Mouse (Mus musculus) neural tube, embryonic 13.5 days (tissue): Measurements from ENCODE around the gene Uqcc2. TPM values are rescaled to one million over a fixed set of nuclear protein-coding genes. Genes with fewer than 3 reads are reported as not detected.

Experiments
- ATAC-seq: fragments of 200-750 bp; cut with Nextera tagmentation; 2 replicates; pipeline ENCODE4 v1.8.0; 2017; ENCODE audit warnings: low read depth, mild to moderate bottlenecking, moderate TSS enrichment, moderate library complexity
- H3K27ac ChIP-seq: fragments of 300-500 bp; sonication (generic); replicated peaks from 2 replicates; pipeline ENCODE4 v1.5.1; 2015; ENCODE audit warnings: moderate library complexity, mild to moderate bottlenecking, inconsistent platforms
- H3K27me3 ChIP-seq: fragments of 300-500 bp; sonication (generic); 2 replicates; pipeline ENCODE4 v1.6.1; 2015; ENCODE audit warnings: mild to moderate bottlenecking, inconsistent platforms
- H3K36me3 ChIP-seq: fragments of 300-500 bp; sonication (generic); 2 replicates; pipeline ENCODE4 v1.6.1; 2015; ENCODE audit warnings: mild to moderate bottlenecking, inconsistent platforms
- H3K4me1 ChIP-seq: fragments of 300-500 bp; sonication (generic); replicated peaks from 2 replicates; pipeline ENCODE4 v1.6.1; 2015; ENCODE audit warnings: inconsistent platforms
- H3K4me2 ChIP-seq: fragments of 300-500 bp; sonication (generic); 2 replicates; pipeline ENCODE4 v1.6.1; 2015; ENCODE audit warnings: inconsistent platforms, mild to moderate bottlenecking, moderate library complexity
- H3K4me3 ChIP-seq: fragments of 300-500 bp; sonication (generic); 2 replicates; pipeline ENCODE4 v1.5.1; 2015; ENCODE audit warnings: mild to moderate bottlenecking, inconsistent platforms
- H3K9ac ChIP-seq: fragments of 300-500 bp; sonication (generic); 2 replicates; pipeline ENCODE4 v1.6.1; 2015; ENCODE audit warnings: moderate library complexity, mild to moderate bottlenecking, inconsistent platforms
- H3K9me3 ChIP-seq: fragments of 300-500 bp; sonication (generic); 2 replicates; pipeline ENCODE4 v1.6.1; 2016; ENCODE audit warnings: inconsistent platforms
- WGBS: fragments of 180-500 bp; shearing (Covaris S2); methylation state at CpG from one replicate; pipeline ENCODE4 v1.1.7; 2015; 5-methylcytosine and 5-hydroxymethylcytosine counted together
- polyA plus RNA-seq: library from polyadenylated mRNA; unstranded; fragments of >200 nt; fragmentation: Nextera tagmentation; extraction: Ambion mirVana; gene quantifications from 2 replicates; pipeline ENCODE4 v1.2.1, GENCODE M21; 2015

Gene Uqcc2
- polyA plus RNA-seq, 1 experiment from 2014 or later: 313 TPM

DNA sequence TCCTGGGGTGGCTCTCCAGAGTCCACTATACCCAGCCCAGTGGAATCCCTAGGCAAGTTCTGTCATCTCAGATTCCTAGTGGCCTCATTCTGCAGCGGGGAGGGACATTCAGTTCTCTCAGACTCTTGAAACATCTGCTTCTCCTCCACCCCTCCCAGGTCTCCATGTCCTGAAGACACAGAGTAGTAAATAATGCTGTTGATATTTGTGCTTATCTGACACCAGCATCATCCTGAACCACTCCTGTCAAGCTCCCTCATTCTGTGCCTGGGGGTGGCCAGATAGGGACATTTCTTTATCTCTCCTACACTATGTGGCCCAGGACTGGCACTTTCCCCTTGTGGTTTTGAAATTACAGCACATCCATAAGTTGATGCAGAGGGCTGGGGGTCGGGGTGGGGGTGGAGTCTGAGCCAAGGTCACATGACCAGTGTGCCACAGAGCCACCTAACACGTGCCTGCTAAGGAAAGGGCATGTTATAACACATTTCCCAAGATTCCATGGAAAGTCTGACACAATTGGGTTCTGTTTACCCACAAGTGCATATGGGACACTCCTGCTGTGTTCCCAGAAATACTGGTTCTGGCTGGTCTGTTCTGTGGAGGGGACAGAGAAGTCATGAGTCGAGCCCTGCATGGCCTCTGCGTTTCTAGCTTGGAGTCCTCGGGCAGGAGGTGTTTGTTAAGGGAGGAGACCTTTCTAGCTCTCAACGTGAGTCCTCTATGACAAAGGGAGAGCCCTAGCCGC, 19.4 kb upstream of the Uqcc2 start:
- Histone ChIP-seq H3K4me1 (peaks cover 57% of the 10 kb centered on the region), H3K36me3 (no peaks in the 10 kb centered on the region), H3K27me3 (no peaks in the 10 kb centered on the region), H3K27ac (no peak overlapping the region), H3K9me3 (no peaks in the 10 kb centered on the region), H3K9ac (no peak overlapping the region), H3K4me3 (no peak overlapping the region), H3K4me2 (no peak overlapping the region)
- WGBS: 64% methylated on average over 8 of the region's 8 CpGs
- no peak for ATAC-seq

DNA sequence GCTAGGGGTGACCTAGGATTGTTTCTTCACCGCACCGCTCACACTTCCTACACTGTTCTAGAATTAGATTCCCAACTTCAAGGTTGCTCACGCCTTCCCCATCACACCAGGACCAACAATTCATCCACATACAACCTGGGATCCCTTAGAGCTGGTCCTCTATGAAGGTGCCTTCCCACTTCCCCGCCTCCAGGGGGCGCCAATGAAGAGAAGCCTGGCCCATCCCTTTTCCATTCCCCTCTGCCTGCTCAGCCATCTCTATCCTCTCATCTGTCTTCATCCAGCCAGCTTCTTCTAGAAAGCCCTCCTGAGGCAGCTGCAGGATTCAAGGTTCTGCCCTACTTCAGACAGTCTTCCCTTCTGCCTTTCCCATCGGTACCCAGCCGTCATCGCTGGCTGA, 17.7 kb upstream of the Uqcc2 start:
- Histone ChIP-seq H3K9ac (no peak overlapping the region), H3K27ac (no peak overlapping the region), H3K4me3 (no peak overlapping the region), H3K4me2 (no peak overlapping the region), H3K27me3 (no peaks in the 10 kb centered on the region), H3K4me1 (peaks cover 67% of the 10 kb centered on the region), H3K9me3 (no peaks in the 10 kb centered on the region), H3K36me3 (no peaks in the 10 kb centered on the region)
- 69% methylated on average over 8 of the region's 8 CpGs for WGBS
- ATAC-seq: no peak

DNA sequence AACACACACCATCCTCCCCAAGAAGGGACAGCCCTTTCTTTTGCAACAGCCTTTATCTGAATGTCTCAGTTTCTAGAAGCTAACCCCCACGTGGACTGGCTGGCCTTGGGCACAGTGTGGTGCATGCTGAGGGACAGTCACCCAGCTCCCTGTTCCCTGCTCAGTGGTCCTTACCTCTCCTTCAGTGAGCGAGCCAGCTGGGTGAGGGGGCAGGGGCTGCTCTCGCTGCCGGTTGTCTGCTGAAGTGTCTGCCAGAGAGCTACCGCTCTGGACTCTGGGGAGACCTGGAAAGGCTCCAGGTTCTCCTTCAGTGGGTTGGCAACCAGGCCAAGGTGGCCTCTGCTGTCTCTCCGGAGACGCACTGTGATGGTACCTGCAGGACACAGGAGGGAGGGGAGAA, 17.2 kb upstream of the Uqcc2 start:
- peaks cover 69% of the 10 kb centered on the region for H3K4me1 ChIP-seq
- no peak for ATAC-seq

DNA sequence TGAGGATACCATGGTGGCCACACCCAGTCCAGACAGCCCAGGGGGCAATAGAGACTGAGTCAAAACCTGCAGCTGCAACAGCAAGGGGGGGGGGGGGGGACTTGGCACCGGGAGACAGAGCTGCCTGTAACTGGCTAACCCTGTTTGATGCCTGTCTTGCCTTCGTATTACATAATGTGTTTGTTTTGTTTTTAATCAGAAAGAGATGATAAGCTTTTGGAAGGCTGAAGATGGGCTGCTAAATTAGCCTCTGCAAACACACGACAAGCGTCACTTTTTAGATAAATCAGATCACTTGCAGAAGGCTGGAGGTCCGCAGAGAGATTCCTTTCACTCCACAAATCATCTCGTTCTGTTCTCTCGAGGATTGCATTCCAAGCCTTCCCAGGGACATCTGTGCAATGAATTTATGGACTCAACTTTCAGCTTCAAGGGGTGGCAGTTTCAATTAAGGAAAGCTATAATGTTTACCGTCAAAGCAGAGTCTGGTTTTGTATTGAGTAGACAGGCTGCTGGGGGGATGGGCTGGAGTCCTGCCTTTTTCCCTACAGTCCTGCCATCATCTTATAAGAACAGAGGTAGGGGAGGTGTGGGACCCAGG, 12.7 kb upstream of the Uqcc2 start:
- 0 out of 2 replicates have a peak, but pooled peaks have one; percentile 36 for ATAC-seq
- Histone ChIP-seq H3K9me3 (no peaks in the 10 kb centered on the region), H3K36me3 (no peaks in the 10 kb centered on the region), H3K4me3 (no peak overlapping the region), H3K4me2 (peak overlapping the region; percentile 14; the same call in 1 of the 2 replicates), H3K9ac (no peak overlapping the region), H3K27me3 (no peaks in the 10 kb centered on the region), H3K4me1 (peaks cover 79% of the 10 kb centered on the region), H3K27ac (peak overlapping the region; percentile 65)
- WGBS: 11% methylated on average over 8 of the region's 8 CpGs

More for the DNA sequence above, 17.2 kb upstream of the Uqcc2 start:
- Histone ChIP-seq H3K27ac (no peak overlapping the region), H3K4me2 (no peak overlapping the region), H3K36me3 (no peaks in the 10 kb centered on the region), H3K9me3 (no peaks in the 10 kb centered on the region), H3K4me3 (no peak overlapping the region), H3K9ac (no peak overlapping the region), H3K27me3 (no peaks in the 10 kb centered on the region)
- whole genome bisulfite sequencing: 58% methylated on average over 7 of the region's 7 CpGs

DNA sequence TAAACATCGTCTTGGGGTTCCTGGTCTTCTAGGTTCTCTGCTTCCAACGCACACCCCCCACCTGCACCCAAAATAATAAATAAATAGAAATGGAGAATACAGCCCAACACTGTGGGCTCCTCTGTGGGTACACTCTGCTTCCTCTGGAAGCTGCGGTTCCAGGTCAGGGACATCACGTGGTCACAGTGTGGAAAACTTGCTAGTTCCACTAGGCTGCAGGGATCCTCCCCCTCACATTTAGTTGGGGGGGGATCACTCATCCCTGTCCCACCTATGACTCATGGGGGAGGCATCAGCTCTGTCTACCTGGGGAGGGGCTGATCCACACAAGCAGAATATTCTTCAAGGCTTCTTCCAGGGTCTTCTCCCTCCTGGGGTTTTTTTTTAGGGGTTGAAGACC, 10.4 kb upstream of the Uqcc2 start:
- no peaks in the 10 kb centered on the region for H3K36me3 ChIP-seq
- H3K4me3 ChIP-seq: no peak overlapping the region
- no peak overlapping the region for H3K9ac ChIP-seq
- ATAC-seq: no peak
- no peaks in the 10 kb centered on the region for H3K9me3 ChIP-seq
- H3K4me1 ChIP-seq: peaks cover 83% of the 10 kb centered on the region
- no peaks in the 10 kb centered on the region for H3K27me3 ChIP-seq
- H3K27ac ChIP-seq: no peak overlapping the region
- H3K4me2 ChIP-seq: no peak overlapping the region
- WGBS: 78% methylated on average over 4 of the region's 4 CpGs

DNA sequence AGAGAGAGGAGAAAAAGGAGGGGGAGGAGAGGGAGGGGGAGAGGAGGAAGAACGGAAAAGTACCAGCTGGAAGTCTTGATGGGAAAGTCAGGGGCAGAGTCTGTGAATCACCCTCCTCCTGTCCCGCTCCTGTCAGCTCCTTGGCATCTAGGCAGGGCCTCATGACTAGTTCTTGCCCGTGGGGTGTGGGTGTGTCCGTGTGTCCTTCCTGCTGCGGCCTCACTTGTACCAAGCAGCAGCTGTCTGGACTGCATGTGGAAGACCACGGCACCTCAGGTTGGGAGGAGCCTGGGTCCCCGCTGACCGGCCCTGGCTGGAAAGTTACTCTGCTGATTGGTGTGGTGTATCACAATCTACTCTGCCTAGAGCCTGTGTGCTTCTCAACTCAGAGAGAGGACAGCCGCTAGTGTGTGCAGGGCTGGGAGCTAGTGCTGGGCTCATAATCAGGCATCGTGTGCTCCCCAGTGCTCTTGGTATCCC, 8.3 kb upstream of the Uqcc2 start:
- Histone ChIP-seq H3K27ac (0 out of 2 replicates have a peak overlapping the region, but pooled peaks have one; percentile 28), H3K4me3 (no peak overlapping the region), H3K4me2 (no peak overlapping the region), H3K36me3 (no peaks in the 10 kb centered on the region), H3K9ac (peak overlapping the region; percentile 17; the same call in 1 of the 2 replicates), H3K27me3 (no peaks in the 10 kb centered on the region), H3K4me1 (peaks cover 81% of the 10 kb centered on the region), H3K9me3 (no peaks in the 10 kb centered on the region)
- ATAC-seq: peak; percentile 9; the same call in 1 of the 2 replicates
- WGBS: 45% methylated on average over 10 of the region's 10 CpGs

DNA sequence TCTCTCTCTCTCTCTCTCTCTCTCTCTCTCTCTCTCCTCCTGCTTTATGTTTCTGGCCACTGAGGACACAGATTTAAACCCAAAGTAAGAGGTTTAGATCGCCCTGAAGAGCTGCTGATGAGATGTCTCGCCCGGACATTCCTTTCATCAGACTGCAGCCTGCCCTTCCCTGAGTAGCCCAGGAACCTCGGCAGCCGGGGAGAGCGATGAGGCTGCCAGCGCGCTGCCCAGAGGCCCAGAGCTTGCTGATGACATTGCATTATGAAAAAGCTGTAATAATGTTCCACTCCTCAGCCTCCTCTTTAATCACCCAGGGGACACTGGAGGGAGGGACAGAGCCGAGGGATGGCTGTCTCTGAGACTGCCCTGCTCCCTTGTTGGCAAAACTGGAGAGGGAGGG, 6.5 kb upstream of the Uqcc2 start:
- no peak overlapping the region for H3K4me2 ChIP-seq
- H3K36me3 ChIP-seq: no peaks in the 10 kb centered on the region
- H3K27ac ChIP-seq: peak overlapping the region; percentile 49
- H3K9ac ChIP-seq: 0 out of 2 replicates have a peak overlapping the region, but pooled peaks have one; percentile 49
- H3K4me1 ChIP-seq: peaks cover 67% of the 10 kb centered on the region
- no peak overlapping the region for H3K4me3 ChIP-seq
- WGBS: 37% methylated on average over 9 of the region's 9 CpGs
- H3K9me3 ChIP-seq: no peaks in the 10 kb centered on the region
- ATAC-seq: no peak
- no peaks in the 10 kb centered on the region for H3K27me3 ChIP-seq

DNA sequence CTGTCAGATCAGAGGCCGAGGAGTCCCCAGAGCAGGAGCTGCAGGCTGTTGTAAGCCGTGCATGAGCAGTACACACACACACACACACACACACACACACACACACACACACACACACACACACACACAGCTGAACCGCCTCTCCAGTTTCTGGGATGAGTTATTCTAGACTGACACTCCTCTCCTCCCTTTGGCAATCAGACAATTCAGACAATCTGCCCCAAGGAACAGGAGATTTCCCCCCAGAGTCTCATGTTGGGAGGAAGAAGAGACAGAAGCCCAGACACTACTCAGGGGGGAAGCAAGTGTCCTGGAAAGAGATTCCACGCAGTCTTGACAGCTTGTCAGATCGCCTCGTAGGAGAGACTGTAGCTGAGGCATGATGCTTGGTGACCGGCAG, 5.6 kb upstream of the Uqcc2 start:
- peaks cover 67% of the 10 kb centered on the region for H3K4me1 ChIP-seq
- no peaks in the 10 kb centered on the region for H3K27me3 ChIP-seq
- H3K27ac ChIP-seq: peak overlapping the region; percentile 67
- no peak overlapping the region for H3K4me2 ChIP-seq
- 23% methylated on average over 7 of the region's 7 CpGs for WGBS
- no peaks in the 10 kb centered on the region for H3K9me3 ChIP-seq
- H3K4me3 ChIP-seq: no peak overlapping the region
- H3K36me3 ChIP-seq: no peaks in the 10 kb centered on the region
- H3K9ac ChIP-seq: no peak overlapping the region
- ATAC-seq: no peak

DNA sequence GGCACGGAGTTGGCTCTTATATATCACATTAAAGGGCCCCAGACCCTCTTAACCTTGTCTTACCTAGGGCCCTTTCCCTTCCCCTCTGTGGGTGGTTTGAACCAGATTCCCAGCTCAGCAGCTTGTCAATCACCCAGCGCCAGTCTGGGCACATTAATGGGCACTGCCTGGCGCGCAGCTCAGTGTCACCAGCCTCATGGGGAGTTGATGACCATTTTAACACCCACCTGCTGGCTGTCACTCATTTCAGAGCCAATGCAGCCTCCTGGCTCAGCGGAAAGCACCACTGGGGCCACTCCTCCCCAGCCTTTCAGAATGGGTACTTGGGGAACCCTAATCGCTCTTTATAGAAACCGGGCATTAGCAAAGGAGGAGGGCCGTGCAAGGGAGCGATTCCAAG, 4.7 kb upstream of the Uqcc2 start:
- Histone ChIP-seq H3K36me3 (no peaks in the 10 kb centered on the region), H3K4me3 (no peak overlapping the region), H3K9me3 (no peaks in the 10 kb centered on the region), H3K4me1 (peaks cover 59% of the 10 kb centered on the region), H3K4me2 (no peak overlapping the region), H3K9ac (no peak overlapping the region), H3K27ac (no peak overlapping the region), H3K27me3 (no peaks in the 10 kb centered on the region)
- 47% methylated on average over 9 of the region's 9 CpGs for WGBS
- ATAC-seq: no peak

DNA sequence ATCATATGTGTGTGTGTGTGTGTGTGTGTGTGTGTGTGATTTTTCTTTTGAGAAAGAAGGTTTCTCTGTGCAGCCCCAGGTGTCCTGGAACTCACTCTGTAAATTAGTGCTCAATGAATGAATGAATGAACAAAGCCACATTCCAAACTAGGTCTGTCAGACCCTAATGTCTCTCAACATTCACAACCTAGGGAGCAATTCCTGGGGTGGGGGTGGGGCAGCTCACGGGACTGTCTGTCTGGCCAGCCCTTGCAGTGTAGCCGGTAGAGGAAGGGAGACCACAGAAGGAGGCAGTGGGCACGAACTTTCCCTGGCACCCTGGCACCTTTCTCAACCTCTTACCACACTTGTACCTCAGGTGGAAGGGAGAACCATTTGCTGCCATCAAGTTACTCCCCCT, 999 bp upstream of the Uqcc2 start:
- no peaks in the 10 kb centered on the region for H3K9me3 ChIP-seq
- no peak overlapping the region for H3K27ac ChIP-seq
- ATAC-seq: no peak
- no peak overlapping the region for H3K4me3 ChIP-seq
- peaks cover 65% of the 10 kb centered on the region for H3K4me1 ChIP-seq
- no peaks in the 10 kb centered on the region for H3K36me3 ChIP-seq
- H3K27me3 ChIP-seq: no peaks in the 10 kb centered on the region
- H3K4me2 ChIP-seq: no peak overlapping the region
- 17% methylated on average over 3 of the region's 3 CpGs for WGBS
- H3K9ac ChIP-seq: no peak overlapping the region

DNA sequence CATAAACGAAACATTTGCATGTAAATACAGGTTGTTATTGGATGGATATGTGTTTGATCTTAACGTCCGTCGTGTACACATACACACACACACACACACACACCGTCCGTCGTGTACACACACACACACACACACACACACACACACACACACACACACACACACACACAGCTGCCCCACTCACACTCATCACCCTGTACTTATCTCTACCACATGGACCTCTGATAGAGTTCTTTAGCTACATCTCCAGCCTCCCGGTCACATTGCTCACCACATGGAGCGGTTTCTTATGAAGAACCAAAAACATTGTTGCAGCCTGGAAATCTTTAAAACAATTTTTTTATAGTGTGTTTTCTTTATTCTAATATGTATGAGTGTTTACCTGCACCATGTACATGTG, 471 bp upstream of the Uqcc2 start:
- Histone ChIP-seq H3K27ac (peak overlapping the region; percentile 89), H3K27me3 (no peaks in the 10 kb centered on the region), H3K4me2 (peak overlapping the region; percentile 55), H3K9me3 (no peaks in the 10 kb centered on the region), H3K36me3 (no peaks in the 10 kb centered on the region), H3K9ac (peak overlapping the region; percentile 77; the same call in 1 of the 2 replicates), H3K4me3 (peak overlapping the region; percentile 59), H3K4me1 (peaks cover 65% of the 10 kb centered on the region)
- ATAC-seq: peak; percentile 17; the same call in 1 of the 2 replicates
- whole genome bisulfite sequencing: 29% methylated on average over 9 of the region's 9 CpGs

DNA sequence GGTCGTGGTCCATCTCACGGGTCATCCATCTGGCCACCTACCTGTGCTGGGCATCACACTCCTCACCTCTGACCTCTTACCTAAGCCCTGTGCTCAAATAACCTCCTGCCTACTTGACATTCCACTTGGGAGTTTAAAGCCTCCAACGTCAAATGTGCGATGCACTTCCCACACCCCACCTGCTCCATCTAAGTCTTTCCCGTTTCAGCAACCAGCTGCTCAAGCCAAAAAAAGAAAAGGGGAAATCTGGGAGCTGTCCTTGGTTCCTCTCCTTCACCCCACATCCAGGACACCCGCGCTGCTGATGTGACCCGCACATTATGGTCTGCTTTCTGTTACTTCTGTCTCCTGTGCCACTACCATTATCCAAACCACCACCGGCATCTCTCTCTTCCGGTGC, 1.5 kb downstream of the Uqcc2 start:
- WGBS: 90% methylated on average over 10 of the region's 10 CpGs
- Histone ChIP-seq H3K27me3 (no peaks in the 10 kb centered on the region), H3K4me3 (no peak overlapping the region), H3K9me3 (no peaks in the 10 kb centered on the region), H3K9ac (peak overlapping the region; percentile 45; the same call in 1 of the 2 replicates), H3K4me2 (peak overlapping the region; percentile 55; the same call in 1 of the 2 replicates), H3K36me3 (no peaks in the 10 kb centered on the region), H3K4me1 (peaks cover 72% of the 10 kb centered on the region), H3K27ac (no peak overlapping the region)
- no peak for ATAC-seq
